Mouse (Mus musculus): Measurements from ENCODE around the gene Defa25. TPM values are rescaled to one million over a fixed set of nuclear protein-coding genes. Genes with fewer than 3 reads are reported as not detected.
"Not testable (repeated sequence)": the region's sequence is repeated elsewhere in the genome, so short reads cannot be mapped to it uniquely, and the experiment has no call there.

Defa25 gene
- not detected in 2 replicates for polyA plus RNA-seq (2015; fragmentation: Nextera tagmentation; extraction: Ambion mirVana)

- not testable (repeated sequence) for H3K9me3 ChIP-seq (ENCODE audit: control insufficient read depth, low read length); H3K4me3 ChIP-seq (ENCODE audit: low read length); ATAC-seq (ENCODE audit: low read depth)
Observed at GRCm38 (mm10) chr8:21084142-21084541, at the start of gene Defa25. Gene Defa25 (plus strand): TSS chr8:21084442.

GRCm38 (mm10) chr8:21054747-21055146 is 29.5 kb upstream of the Defa25 start, which contains the start of gene Defa23:
Gene Defa23 (plus strand): TSS chr8:21055047.
- not testable (repeated sequence) for H3K9me3 ChIP-seq (ENCODE audit: control insufficient read depth, low read length); H3K4me2 ChIP-seq (ENCODE audit: low read depth, low read length); H3K4me1 ChIP-seq (replicated peaks; ENCODE audit: control insufficient read depth, insufficient read depth, low read length); H3K36me3 ChIP-seq (ENCODE audit: control insufficient read depth, insufficient read depth, low read length); H3K27me3 ChIP-seq (ENCODE audit: control insufficient read depth, insufficient read depth, low read depth, low read length); ATAC-seq (ENCODE audit: low read depth); H3K4me3 ChIP-seq (ENCODE audit: low read length); H3K27ac ChIP-seq (ENCODE audit: low read length); H3K9ac ChIP-seq (ENCODE audit: low read length)
- WGBS, result no CpG with 5 or more reads among the region's 1 CpGs

More at GRCm38 (mm10) chr8:21084142-21084541, at the start of gene Defa25:
- not testable (repeated sequence) for H3K4me1 ChIP-seq (replicated peaks; ENCODE audit: control insufficient read depth, insufficient read depth, low read length); H3K27me3 ChIP-seq (ENCODE audit: control insufficient read depth, insufficient read depth, low read depth, low read length); H3K4me2 ChIP-seq (ENCODE audit: low read depth, low read length); H3K36me3 ChIP-seq (ENCODE audit: control insufficient read depth, insufficient read depth, low read length); H3K9ac ChIP-seq (ENCODE audit: low read length); H3K27ac ChIP-seq (ENCODE audit: low read length)

- ATAC-seq (ENCODE audit: low read depth); H3K27me3 ChIP-seq (ENCODE audit: control insufficient read depth, insufficient read depth, low read depth, low read length): not testable (repeated sequence)
- 80% methylated on average over 1 of the region's 1 CpGs for WGBS
Observed at GRCm38 (mm10) chr8:21064738-21065137, 19.5 kb upstream of the Defa25 start, which contains the start of gene Defa35. Gene Defa35 (plus strand): TSS chr8:21065038.

GRCm38 (mm10) chr8:21093106-21093505 is 8.9 kb downstream of the Defa25 start:
- Histone ChIP-seq H3K4me2 (ENCODE audit: low read depth, low read length) (no peak overlapping the region), H3K9me3 (ENCODE audit: control insufficient read depth, low read length) (no peaks in the 10 kb centered on the region), H3K4me1 (replicated peaks; ENCODE audit: control insufficient read depth, insufficient read depth, low read length) (no peaks in the 10 kb centered on the region), H3K36me3 (ENCODE audit: control insufficient read depth, insufficient read depth, low read length) (no peaks in the 10 kb centered on the region), H3K4me3 (ENCODE audit: low read length) (no peak overlapping the region), H3K27me3 (ENCODE audit: control insufficient read depth, insufficient read depth, low read depth, low read length) (no peaks in the 10 kb centered on the region), H3K9ac (ENCODE audit: low read length) (no peak overlapping the region), H3K27ac (ENCODE audit: low read length) (no peak overlapping the region)
- ATAC-seq (ENCODE audit: low read depth), result no peak
- 40% methylated on average over 4 of the region's 4 CpGs for WGBS

More at GRCm38 (mm10) chr8:21064738-21065137, 19.5 kb upstream of the Defa25 start, which contains the start of gene Defa35:
- not testable (repeated sequence) for H3K9me3 ChIP-seq (ENCODE audit: control insufficient read depth, low read length); H3K9ac ChIP-seq (ENCODE audit: low read length); H3K27ac ChIP-seq (ENCODE audit: low read length); H3K36me3 ChIP-seq (ENCODE audit: control insufficient read depth, insufficient read depth, low read length); H3K4me1 ChIP-seq (replicated peaks; ENCODE audit: control insufficient read depth, insufficient read depth, low read length); H3K4me2 ChIP-seq (ENCODE audit: low read depth, low read length); H3K4me3 ChIP-seq (ENCODE audit: low read length)

GRCm38 (mm10) chr8:21095950-21096349 is 11.7 kb downstream of the Defa25 start, which contains the start of gene Gm14851:
Gene Gm14851 (minus strand): TSS chr8:21096050.
- H3K27me3 ChIP-seq (ENCODE audit: control insufficient read depth, insufficient read depth, low read depth, low read length); H3K9me3 ChIP-seq (ENCODE audit: control insufficient read depth, low read length); H3K9ac ChIP-seq (ENCODE audit: low read length); H3K36me3 ChIP-seq (ENCODE audit: control insufficient read depth, insufficient read depth, low read length); H3K4me3 ChIP-seq (ENCODE audit: low read length); H3K4me1 ChIP-seq (replicated peaks; ENCODE audit: control insufficient read depth, insufficient read depth, low read length); H3K4me2 ChIP-seq (ENCODE audit: low read depth, low read length); ATAC-seq (ENCODE audit: low read depth); H3K27ac ChIP-seq (ENCODE audit: low read length): not testable (repeated sequence)
- WGBS, result no CpG with 5 or more reads among the region's 2 CpGs

GRCm38 (mm10) chr8:21134342-21134741 is 50.1 kb downstream of the Defa25 start, which contains the start of gene Defa30:
Gene Defa30 (plus strand): TSS chr8:21134642.
- not testable (repeated sequence) for ATAC-seq (ENCODE audit: low read depth); H3K27ac ChIP-seq (ENCODE audit: low read length)

More at GRCm38 (mm10) chr8:21134342-21134741, 50.1 kb downstream of the Defa25 start, which contains the start of gene Defa30:
- H3K4me3 ChIP-seq (ENCODE audit: low read length); H3K9me3 ChIP-seq (ENCODE audit: control insufficient read depth, low read length); H3K27me3 ChIP-seq (ENCODE audit: control insufficient read depth, insufficient read depth, low read depth, low read length); H3K9ac ChIP-seq (ENCODE audit: low read length); H3K4me1 ChIP-seq (replicated peaks; ENCODE audit: control insufficient read depth, insufficient read depth, low read length); H3K4me2 ChIP-seq (ENCODE audit: low read depth, low read length); H3K36me3 ChIP-seq (ENCODE audit: control insufficient read depth, insufficient read depth, low read length): not testable (repeated sequence)
- 58% methylated on average over 3 of the region's 3 CpGs for WGBS

Other genes starting within 250 kb of the Defa25 start
- not detected in 2 replicates for gene Defb33, start 191.8 kb upstream of the Defa25 start, polyA plus RNA-seq (2015; fragmentation: Nextera tagmentation; extraction: Ambion mirVana)
- gene Gm15056, start 181.8 kb upstream of the Defa25 start, polyA plus RNA-seq (2015; fragmentation: Nextera tagmentation; extraction: Ambion mirVana), result not detected in 2 replicates
- not detected in 2 replicates for gene Gm6040, start 162.4 kb upstream of the Defa25 start, polyA plus RNA-seq (2015; fragmentation: Nextera tagmentation; extraction: Ambion mirVana)
- not detected in 2 replicates for gene AY761185, start 139.7 kb upstream of the Defa25 start, polyA plus RNA-seq (2015; fragmentation: Nextera tagmentation; extraction: Ambion mirVana)
- gene Defa21, start 58.9 kb upstream of the Defa25 start, polyA plus RNA-seq (2015; fragmentation: Nextera tagmentation; extraction: Ambion mirVana), result not detected in 2 replicates
- not detected in 2 replicates for gene Defa23, start 29.4 kb upstream of the Defa25 start, polyA plus RNA-seq (2015; fragmentation: Nextera tagmentation; extraction: Ambion mirVana)
- gene Defa35, start 19.4 kb upstream of the Defa25 start, polyA plus RNA-seq (2015; fragmentation: Nextera tagmentation; extraction: Ambion mirVana), result not detected in 2 replicates
- not detected in 2 replicates for gene Gm14851, start 11.6 kb downstream of the Defa25 start, polyA plus RNA-seq (2015; fragmentation: Nextera tagmentation; extraction: Ambion mirVana)
- gene Defa30, start 50.2 kb downstream of the Defa25 start, polyA plus RNA-seq (2015; fragmentation: Nextera tagmentation; extraction: Ambion mirVana), result not detected in 2 replicates
- gene Defa22, start 77.8 kb downstream of the Defa25 start, polyA plus RNA-seq (2015; fragmentation: Nextera tagmentation; extraction: Ambion mirVana), result not detected in 2 replicates
- not detected in 2 replicates for gene Defa31, start 107.2 kb downstream of the Defa25 start, polyA plus RNA-seq (2015; fragmentation: Nextera tagmentation; extraction: Ambion mirVana)
- gene Gm15293, start 117.1 kb downstream of the Defa25 start, polyA plus RNA-seq (2015; fragmentation: Nextera tagmentation; extraction: Ambion mirVana), result not detected in 2 replicates
- gene Gm15292, start 165.3 kb downstream of the Defa25 start, polyA plus RNA-seq (2015; fragmentation: Nextera tagmentation; extraction: Ambion mirVana), result not detected in 2 replicates
- not detected in 2 replicates for gene Defa27, start 231.1 kb downstream of the Defa25 start, polyA plus RNA-seq (2015; fragmentation: Nextera tagmentation; extraction: Ambion mirVana)
- not detected in 2 replicates for gene Defa29, start 242.6 kb downstream of the Defa25 start, polyA plus RNA-seq (2015; fragmentation: Nextera tagmentation; extraction: Ambion mirVana)